Mouse (Mus musculus): ENCODE data around the gene Ints1.

- TF ChIP-seq CTCF (IDR thresholded peaks at IDR 0.05; ENCODE audit: insufficient read depth, low read length) (no peak), POLR2A (IDR thresholded peaks at IDR 0.05; ENCODE audit: borderline replicate concordance, extremely low read depth, low read depth, low read length) (no peak)
These were observed 27.7 kb upstream of the Ints1 start for GRCm38 (mm10) chr5:139803165-139803564.

Data from lung, adult 2 months (tissue).